Mouse (Mus musculus) gastrocnemius, adult 2 months (tissue): ENCODE measurements around the gene Wdr19. TPM values are rescaled to one million over a fixed set of nuclear protein-coding genes. Genes with fewer than 3 reads are reported as not detected.
"Not testable (repeated sequence)": the region's sequence is repeated elsewhere in the genome, so short reads cannot be mapped to it uniquely, and the experiment has no call there.

Experiments
- DNase-seq: peaks from one replicate; pipeline ENCODE4 v3.0.0; 2022
- H3K27ac ChIP-seq: fragments of 200-600 bp; 2 replicates; pipeline ENCODE4 v1.8.1; 2022; ENCODE audit warnings: mild to moderate bottlenecking
- H3K4me3 ChIP-seq: fragments of 200-600 bp; 2 replicates; pipeline ENCODE4 v1.8.1; 2022; ENCODE audit warnings: mild to moderate bottlenecking, moderate library complexity
- CTCF ChIP-seq: fragments of 200-600 bp; IDR thresholded peaks from 2 replicates; pipeline ENCODE4 v1.8.1; 2022; ENCODE audit warnings: antibody characterized with exemption, mild to moderate bottlenecking, moderate library complexity
- intact Hi-C: fragments of 180-260 bp; cut with DNase I; formaldehyde crosslinking; loops from one replicate; pipeline ENCODE4 v1.15.1; 2025
- total RNA-seq, 2 experiments: library from RNA; stranded (reverse); gene quantifications; 2 replicates each; pipeline ENCODE4 v1.2.3; 2021

Gene Wdr19
- total RNA-seq, 2 experiments from 2014 or later: 0.95 to 1.7 TPM

- intact Hi-C loops: no loop called here
- TF ChIP-seq CTCF: no peak
- H3K27ac ChIP-seq: no peak overlapping the region
- no peak overlapping the region for H3K4me3 ChIP-seq
- no peak for DNase-seq
Measured at GRCm38 (mm10) chr5:65287751-65288701, 88.5 kb downstream of the Wdr19 start.

GRCm38 (mm10) chr5:65289009-65289408, 89.5 kb downstream of the Wdr19 start:
- H3K4me3 ChIP-seq, H3K27ac ChIP-seq, DNase-seq, intact Hi-C loops: not testable (repeated sequence)

GRCm38 (mm10) chr5:65293627-65294026, 94.1 kb downstream of the Wdr19 start:
- no peak overlapping the region for H3K27ac ChIP-seq

GRCm38 (mm10) chr5:65294270-65294669, 94.8 kb downstream of the Wdr19 start:
- intact Hi-C loops: no loop called here
- H3K27ac ChIP-seq: no peak overlapping the region

More at GRCm38 (mm10) chr5:65293627-65294026, 94.1 kb downstream of the Wdr19 start:
- intact Hi-C loops: no loop called here
- no peak for DNase-seq
- no peak overlapping the region for H3K4me3 ChIP-seq
- no peak for TF ChIP-seq CTCF

GRCm38 (mm10) chr5:65298167-65298950, 98.9 kb downstream of the Wdr19 start:
- Histone ChIP-seq H3K27ac (no peak overlapping the region), H3K4me3 (no peak overlapping the region)
- DNase-seq: no peak
- intact Hi-C loops: no loop called here
- no peak for TF ChIP-seq CTCF

More at GRCm38 (mm10) chr5:65294270-65294669, 94.8 kb downstream of the Wdr19 start:
- no peak for DNase-seq
- TF ChIP-seq CTCF: no peak
- H3K4me3 ChIP-seq: no peak overlapping the region

GRCm38 (mm10) chr5:65299623-65300022, 100.1 kb downstream of the Wdr19 start:
- intact Hi-C loops, DNase-seq, H3K4me3 ChIP-seq, H3K27ac ChIP-seq: not testable (repeated sequence)

GRCm38 (mm10) chr5:65300121-65300520, 100.6 kb downstream of the Wdr19 start:
- TF ChIP-seq CTCF: no peak
- intact Hi-C loops: no loop called here
- H3K27ac ChIP-seq: no peak overlapping the region
- DNase-seq: no peak
- no peak overlapping the region for H3K4me3 ChIP-seq

- TF ChIP-seq CTCF: no peak
Measured at GRCm38 (mm10) chr5:65305516-65305915, 106.0 kb downstream of the Wdr19 start.

GRCm38 (mm10) chr5:65308208-65308607, 108.7 kb downstream of the Wdr19 start:
- DNase-seq: no peak
- intact Hi-C loops: no loop called here
- Histone ChIP-seq H3K27ac (no peak overlapping the region), H3K4me3 (no peak overlapping the region)
- TF ChIP-seq CTCF: no peak

More at GRCm38 (mm10) chr5:65305516-65305915, 106.0 kb downstream of the Wdr19 start:
- intact Hi-C loops: no loop called here
- H3K4me3 ChIP-seq: no peak overlapping the region
- no peak for DNase-seq
- H3K27ac ChIP-seq: no peak overlapping the region

GRCm38 (mm10) chr5:65308866-65309265, 109.4 kb downstream of the Wdr19 start:
- Histone ChIP-seq H3K4me3 (no peak overlapping the region), H3K27ac (no peak overlapping the region)
- no peak for DNase-seq
- no peak for TF ChIP-seq CTCF
- intact Hi-C loops: no loop called here

Other genes with a start within 250 kb of the Wdr19 start
- under 1 TPM; 0.28 to 0.36 TPM for gene Tlr6, start 239.6 kb upstream of the Wdr19 start, total RNA-seq
- 10 to 100 TPM in 1 of 2 experiments, 1 to 10 TPM in 1; 7.6 to 14.1 TPM for gene Fam114a1, start 229.6 kb upstream of the Wdr19 start, total RNA-seq
- gene Tmem156, start 107.6 kb upstream of the Wdr19 start, total RNA-seq: not detected
- 1 to 10 TPM; 5.1 to 5.9 TPM for gene Klhl5, start 92.2 kb upstream of the Wdr19 start, total RNA-seq
- 10 to 100 TPM; 26.3 to 27.7 TPM for gene Rfc1, start 136.0 kb downstream of the Wdr19 start, total RNA-seq
- gene Klb, start 148.6 kb downstream of the Wdr19 start, total RNA-seq: under 1 TPM in 1 of 2 experiments, not detected in 1; 0.20 TPM
- 100 to 1,000 TPM; 502 to 606 TPM for gene Rpl9, start 191.7 kb downstream of the Wdr19 start, total RNA-seq
- 10 to 100 TPM; 38.8 to 41.3 TPM for gene Lias, start 191.8 kb downstream of the Wdr19 start, total RNA-seq
- 10 to 100 TPM in 1 of 2 experiments, 1 to 10 TPM in 1; 5.8 to 12.0 TPM for gene Ugdh, start 236.3 kb downstream of the Wdr19 start, total RNA-seq